Mouse (Mus musculus): ENCODE results near the gene Mast4. TPM values are rescaled to one million over a fixed set of nuclear protein-coding genes. Genes with fewer than 3 reads are reported as not detected.

The Mast4 gene
- polyA plus RNA-seq, 1 experiment from 2014 or later: 24.7 TPM

GRCm38 (mm10) chr13:102728035-102728434, 606.3 kb downstream of the Mast4 start:
- H3K4me1 ChIP-seq: no peaks in the 10 kb centered on the region
- H3K27me3 ChIP-seq: no peaks in the 10 kb centered on the region
- no peak overlapping the region for H3K27ac ChIP-seq
- H3K36me3 ChIP-seq: no peaks in the 10 kb centered on the region
- H3K9me3 ChIP-seq (replicated peaks): no peaks in the 10 kb centered on the region
- H3K4me3 ChIP-seq (replicated peaks): no peak overlapping the region
- H3K9ac ChIP-seq: no peak overlapping the region
- WGBS: 74% methylated on average over 3 of the region's 3 CpGs
- H3K4me2 ChIP-seq: no peak overlapping the region
- ATAC-seq (replicated peaks; ENCODE audit: low FRiP score): no peak

GRCm38 (mm10) chr13:102726876-102727275, 607.4 kb downstream of the Mast4 start:
- Histone ChIP-seq H3K27ac (no peak overlapping the region), H3K36me3 (no peaks in the 10 kb centered on the region), H3K4me1 (no peaks in the 10 kb centered on the region), H3K9ac (no peak overlapping the region), H3K27me3 (no peaks in the 10 kb centered on the region), H3K4me2 (no peak overlapping the region), H3K9me3 (replicated peaks) (no peaks in the 10 kb centered on the region), H3K4me3 (replicated peaks) (no peak overlapping the region)
- WGBS: 81% methylated on average over 1 of the region's 1 CpGs
- ATAC-seq (replicated peaks; ENCODE audit: low FRiP score): no peak

- Histone ChIP-seq H3K4me2 (no peak overlapping the region), H3K9ac (no peak overlapping the region), H3K36me3 (no peaks in the 10 kb centered on the region), H3K9me3 (replicated peaks) (no peaks in the 10 kb centered on the region), H3K27ac (no peak overlapping the region), H3K4me3 (replicated peaks) (no peak overlapping the region), H3K4me1 (no peaks in the 10 kb centered on the region), H3K27me3 (no peaks in the 10 kb centered on the region)
- 85% methylated on average over 2 of the region's 2 CpGs for WGBS
- ATAC-seq (replicated peaks; ENCODE audit: low FRiP score): no peak
Measured at GRCm38 (mm10) chr13:102725906-102726305, 608.4 kb downstream of the Mast4 start.

- Histone ChIP-seq H3K27ac (no peak overlapping the region), H3K27me3 (no peaks in the 10 kb centered on the region), H3K9ac (no peak overlapping the region), H3K4me3 (replicated peaks) (no peak overlapping the region), H3K4me2 (no peak overlapping the region), H3K9me3 (replicated peaks) (no peaks in the 10 kb centered on the region), H3K4me1 (no peaks in the 10 kb centered on the region), H3K36me3 (no peaks in the 10 kb centered on the region)
- no peak for ATAC-seq (replicated peaks; ENCODE audit: low FRiP score)
Measured at GRCm38 (mm10) chr13:102725416-102725815, 608.9 kb downstream of the Mast4 start.

- no peak for ATAC-seq (replicated peaks; ENCODE audit: low FRiP score)
- 65% methylated on average over 1 of the region's 1 CpGs for WGBS
Measured at GRCm38 (mm10) chr13:102716973-102717372, 617.3 kb downstream of the Mast4 start.

GRCm38 (mm10) chr13:102700744-102701143, 633.6 kb downstream of the Mast4 start:
- H3K9ac ChIP-seq: no peak overlapping the region
- 78% methylated on average over 3 of the region's 3 CpGs for WGBS
- peaks cover 14% of the 10 kb centered on the region for H3K4me1 ChIP-seq
- no peak for ATAC-seq (replicated peaks; ENCODE audit: low FRiP score)
- H3K27ac ChIP-seq: no peak overlapping the region
- H3K27me3 ChIP-seq: no peaks in the 10 kb centered on the region
- no peaks in the 10 kb centered on the region for H3K9me3 ChIP-seq (replicated peaks)
- H3K36me3 ChIP-seq: no peaks in the 10 kb centered on the region
- no peak overlapping the region for H3K4me2 ChIP-seq
- H3K4me3 ChIP-seq (replicated peaks): no peak overlapping the region

More at GRCm38 (mm10) chr13:102716973-102717372, 617.3 kb downstream of the Mast4 start:
- H3K9me3 ChIP-seq (replicated peaks): no peaks in the 10 kb centered on the region
- no peak overlapping the region for H3K4me3 ChIP-seq (replicated peaks)
- no peaks in the 10 kb centered on the region for H3K36me3 ChIP-seq
- H3K27me3 ChIP-seq: no peaks in the 10 kb centered on the region
- no peak overlapping the region for H3K27ac ChIP-seq
- no peak overlapping the region for H3K9ac ChIP-seq
- H3K4me2 ChIP-seq: no peak overlapping the region
- H3K4me1 ChIP-seq: no peaks in the 10 kb centered on the region

GRCm38 (mm10) chr13:102700176-102700575, 634.1 kb downstream of the Mast4 start:
- Histone ChIP-seq H3K4me1 (peaks cover 14% of the 10 kb centered on the region), H3K9ac (no peak overlapping the region), H3K9me3 (replicated peaks) (no peaks in the 10 kb centered on the region), H3K27ac (0 out of 2 replicates have a peak overlapping the region, but pooled peaks have one; percentile 66), H3K36me3 (no peaks in the 10 kb centered on the region), H3K4me2 (no peak overlapping the region), H3K27me3 (no peaks in the 10 kb centered on the region), H3K4me3 (replicated peaks) (no peak overlapping the region)
- no peak for ATAC-seq (replicated peaks; ENCODE audit: low FRiP score)
- WGBS: 81% methylated on average over 5 of the region's 5 CpGs

GRCm38 (mm10) chr13:102698751-102699323, 635.5 kb downstream of the Mast4 start:
- no peaks in the 10 kb centered on the region for H3K9me3 ChIP-seq (replicated peaks)
- no peaks in the 10 kb centered on the region for H3K36me3 ChIP-seq
- H3K4me2 ChIP-seq: peak overlapping the region; percentile 48
- peak overlapping the region; percentile 23; the same call in 1 of the 2 replicates for H3K9ac ChIP-seq
- peak; percentile 87 for ATAC-seq (replicated peaks; ENCODE audit: low FRiP score)
- no peaks in the 10 kb centered on the region for H3K27me3 ChIP-seq
- H3K4me1 ChIP-seq: peaks cover 14% of the 10 kb centered on the region
- 35% methylated on average over 14 of the region's 14 CpGs for WGBS
- H3K4me3 ChIP-seq (replicated peaks): peak overlapping the region; percentile 1
- peak overlapping the region; percentile 66 for H3K27ac ChIP-seq

- no peak for ATAC-seq (replicated peaks; ENCODE audit: low FRiP score)
- H3K4me1 ChIP-seq: peaks cover 14% of the 10 kb centered on the region
- H3K4me3 ChIP-seq (replicated peaks): peak overlapping the region; percentile 1
- no peaks in the 10 kb centered on the region for H3K36me3 ChIP-seq
- no peaks in the 10 kb centered on the region for H3K9me3 ChIP-seq (replicated peaks)
- no peaks in the 10 kb centered on the region for H3K27me3 ChIP-seq
- H3K27ac ChIP-seq: peak overlapping the region; percentile 66
- WGBS: 31% methylated on average over 10 of the region's 10 CpGs
- H3K9ac ChIP-seq: no peak overlapping the region
- peak overlapping the region; percentile 48 for H3K4me2 ChIP-seq
Measured at GRCm38 (mm10) chr13:102698335-102698734, 636.0 kb downstream of the Mast4 start.

- Histone ChIP-seq H3K27me3 (no peaks in the 10 kb centered on the region), H3K4me2 (no peak overlapping the region), H3K9ac (no peak overlapping the region), H3K4me1 (peaks cover 18% of the 10 kb centered on the region), H3K27ac (no peak overlapping the region), H3K36me3 (no peaks in the 10 kb centered on the region), H3K4me3 (replicated peaks) (no peak overlapping the region), H3K9me3 (replicated peaks) (no peaks in the 10 kb centered on the region)
- 65% methylated on average over 7 of the region's 7 CpGs for WGBS
- ATAC-seq (replicated peaks; ENCODE audit: low FRiP score): no peak
Measured at GRCm38 (mm10) chr13:102695121-102695905, 639.0 kb downstream of the Mast4 start.

- Histone ChIP-seq H3K36me3 (no peaks in the 10 kb centered on the region), H3K4me3 (replicated peaks) (no peak overlapping the region), H3K9me3 (replicated peaks) (no peaks in the 10 kb centered on the region), H3K9ac (no peak overlapping the region), H3K4me1 (peaks cover 13% of the 10 kb centered on the region), H3K4me2 (no peak overlapping the region), H3K27ac (no peak overlapping the region), H3K27me3 (no peaks in the 10 kb centered on the region)
- 89% methylated on average over 7 of the region's 7 CpGs for WGBS
- no peak for ATAC-seq (replicated peaks; ENCODE audit: low FRiP score)
Measured at GRCm38 (mm10) chr13:102694154-102694553, 640.1 kb downstream of the Mast4 start.

GRCm38 (mm10) chr13:102693341-102693801, 640.9 kb downstream of the Mast4 start, which contains the start of gene Cd180:
Gene Cd180, plus strand, starts transcription at chr13:102693558.
- no peak for ATAC-seq (replicated peaks; ENCODE audit: low FRiP score)
- H3K4me2 ChIP-seq: no peak within 1 kb of the TSS
- no peak within 1 kb of the TSS for H3K4me3 ChIP-seq (replicated peaks)
- H3K36me3 ChIP-seq: no peaks in the 10 kb centered on the region
- no peaks in the 10 kb centered on the region for H3K27me3 ChIP-seq
- H3K9ac ChIP-seq: no peak within 1 kb of the TSS
- no peak within 1 kb of the TSS for H3K27ac ChIP-seq
- H3K9me3 ChIP-seq (replicated peaks): no peaks in the 10 kb centered on the region
- 59% methylated on average over 8 of the region's 8 CpGs for WGBS
- H3K4me1 ChIP-seq: peaks cover 5% of the 10 kb centered on the region
